Mouse (Mus musculus) urinary bladder, adult 18-20 months (tissue): ENCODE results near the gene Cyb5r1.

Experiments used
- DNase-seq, 2 experiments: peaks; one replicate each; pipeline ENCODE4 v3.0.0; 2022; ENCODE audit warnings: low spot score in 2 of 2, mixed read lengths in 2 of 2

The Cyb5r1 gene

DNA sequence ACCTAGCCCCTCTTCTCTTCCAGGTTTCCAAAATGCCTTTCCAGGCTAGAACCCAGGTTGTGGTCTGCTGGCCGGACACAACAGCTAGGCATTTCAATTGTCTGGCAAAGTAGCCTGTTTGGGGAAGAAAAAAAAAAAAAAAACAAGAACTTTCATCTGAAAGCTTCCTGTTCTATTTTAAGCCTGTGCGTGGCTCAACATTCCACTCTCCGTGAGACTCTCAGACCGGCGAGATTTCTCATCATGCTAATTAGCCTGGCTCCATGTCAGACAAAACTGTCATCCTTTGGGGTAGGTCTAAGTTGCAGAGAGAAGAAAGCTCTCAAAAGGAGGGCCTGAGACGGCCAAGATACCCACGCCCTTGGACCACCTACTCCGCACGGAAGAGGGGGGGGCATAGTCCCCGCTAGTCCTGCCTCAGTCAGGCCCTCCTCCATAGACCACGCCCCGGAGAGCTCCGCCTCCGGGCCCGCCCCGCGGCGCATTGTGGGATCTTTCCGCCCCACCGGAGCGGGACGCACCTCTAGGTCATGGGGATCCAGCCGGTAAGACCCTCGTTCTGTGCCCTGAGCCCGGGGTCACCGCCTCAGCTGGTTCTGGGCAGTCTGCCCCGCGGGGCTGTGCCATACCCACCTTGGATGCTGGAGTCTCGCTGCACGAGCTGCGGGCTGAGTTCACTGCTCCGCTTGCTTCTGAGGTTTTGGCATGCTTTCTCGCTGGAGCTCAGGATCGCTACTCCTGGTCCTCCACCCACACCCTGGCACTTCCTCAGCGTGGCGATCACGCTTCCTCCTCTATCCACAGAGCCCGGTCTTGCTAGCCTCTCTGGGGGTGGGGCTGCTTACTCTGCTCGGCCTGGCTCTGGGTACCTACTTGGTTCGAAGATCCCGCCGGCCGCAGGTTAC, at the start of gene Cyb5r1:
Cyb5r1 (plus strand) TSS at position 51 of the 905 bp plus-strand sequence.
- peak; percentile 60 to 81 for DNase-seq

DNA sequence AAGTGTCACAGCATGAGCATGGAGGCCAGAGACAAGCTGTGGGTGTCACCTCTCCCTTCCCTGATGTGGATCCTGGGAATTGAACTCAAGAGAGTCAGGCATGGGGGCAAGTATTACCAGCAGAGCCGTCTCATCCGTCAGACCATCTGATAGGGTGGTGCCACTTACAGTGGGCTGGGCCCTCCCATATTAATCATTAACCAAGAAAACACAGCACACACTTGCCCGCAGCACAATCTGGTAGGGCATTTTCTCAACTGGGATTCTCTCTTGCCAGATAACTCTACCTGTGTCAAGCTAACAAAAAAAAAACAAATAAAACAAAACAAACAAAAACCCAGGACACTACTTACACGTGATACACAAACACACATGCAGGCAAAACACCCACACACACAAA, 47.9 kb upstream of the Cyb5r1 start:
- DNase-seq, result no peak

DNA sequence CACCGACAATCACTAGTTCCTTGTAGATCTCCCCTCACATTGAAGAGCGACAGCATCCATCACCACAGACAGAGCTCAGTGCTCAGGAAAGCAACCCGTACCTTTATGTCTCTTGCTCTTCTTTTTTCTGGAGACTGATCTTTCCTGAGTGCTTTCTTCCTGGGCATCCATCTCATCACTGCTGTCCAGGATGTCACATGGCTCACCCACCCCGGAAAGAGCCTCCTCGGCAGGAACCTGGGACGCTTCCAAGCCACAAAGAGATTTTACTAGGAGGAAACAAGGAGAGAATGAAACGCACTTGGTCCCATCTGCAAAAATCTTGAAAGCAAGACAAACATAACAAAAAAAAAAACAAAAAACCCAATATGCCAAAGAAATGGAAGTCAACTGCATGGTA, 44.7 kb upstream of the Cyb5r1 start:
- no peak for DNase-seq

DNA sequence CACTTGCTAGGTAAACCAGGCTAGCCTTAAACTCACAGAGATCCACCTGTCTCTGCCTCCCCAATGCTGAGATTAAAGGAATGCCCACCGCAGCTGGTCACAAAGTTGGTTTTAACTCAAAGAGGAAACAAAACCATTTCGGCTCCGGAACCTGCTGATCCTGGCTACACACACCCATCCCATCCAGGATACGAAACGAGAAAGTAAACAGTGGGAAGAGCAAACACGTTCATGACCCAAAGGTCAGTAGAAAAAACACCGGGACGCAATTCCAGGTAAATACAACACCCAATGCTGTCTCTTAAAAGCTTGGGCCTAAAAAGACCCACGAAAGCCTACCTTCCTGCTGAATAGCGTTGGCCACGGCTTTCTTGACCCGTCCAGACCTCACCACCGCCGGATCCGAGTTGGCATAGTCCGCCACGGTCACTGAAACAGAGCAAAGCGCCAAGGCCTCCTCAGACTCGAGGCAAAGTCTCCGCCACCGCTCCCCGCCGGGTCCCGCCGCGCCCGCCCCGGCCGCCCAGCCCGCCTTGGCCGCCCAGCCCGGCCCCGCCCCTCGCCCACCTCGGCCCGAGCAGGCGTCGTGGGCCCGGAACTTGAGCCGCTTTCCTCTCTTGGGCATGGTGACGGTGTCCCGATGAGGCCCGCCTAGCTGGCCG, 44.0 kb upstream of the Cyb5r1 start:
- DNase-seq, result no peak

DNA sequence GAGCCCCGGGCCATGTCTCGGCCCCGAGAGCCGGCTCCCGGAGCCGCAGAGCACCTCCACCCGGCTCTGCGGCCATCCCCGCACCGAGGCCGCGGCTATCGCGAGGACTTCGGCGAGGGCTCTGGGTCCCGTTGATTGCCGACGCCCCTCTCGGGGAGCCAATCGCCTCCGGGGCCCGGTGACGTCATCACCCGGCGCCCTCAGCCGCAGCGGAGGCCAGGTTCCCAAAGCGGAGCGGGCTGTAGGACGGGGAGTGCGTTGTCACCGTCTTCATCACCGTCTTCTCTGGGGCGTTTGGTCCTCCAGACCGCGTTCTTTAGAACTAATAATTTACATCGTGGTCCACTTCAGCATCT, 43.5 kb upstream of the Cyb5r1 start, which contains the start of gene Tmem183a:
Tmem183a (minus strand) TSS at position 123 of the 356 bp plus-strand sequence.
- DNase-seq, result peak; percentile 93 to 94

DNA sequence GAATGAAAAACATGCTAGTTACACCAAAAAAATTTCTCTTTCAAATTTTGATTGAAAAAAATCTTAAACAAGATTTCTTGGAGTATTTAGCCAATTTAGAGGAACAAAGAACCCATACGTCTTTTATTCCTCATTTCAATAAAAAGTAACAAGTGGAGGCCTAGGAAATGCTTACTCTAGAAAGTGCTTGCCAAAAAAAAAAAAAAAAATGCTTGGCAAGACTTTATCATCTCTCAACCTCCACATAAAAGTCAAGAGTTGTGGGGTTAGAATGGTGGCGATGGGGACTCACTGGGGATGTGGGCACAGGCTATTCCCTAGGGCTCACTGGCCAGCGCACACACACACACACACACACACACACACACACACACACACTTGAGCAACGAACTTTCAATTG, 42.2 kb upstream of the Cyb5r1 start:
- DNase-seq, result no peak

DNA sequence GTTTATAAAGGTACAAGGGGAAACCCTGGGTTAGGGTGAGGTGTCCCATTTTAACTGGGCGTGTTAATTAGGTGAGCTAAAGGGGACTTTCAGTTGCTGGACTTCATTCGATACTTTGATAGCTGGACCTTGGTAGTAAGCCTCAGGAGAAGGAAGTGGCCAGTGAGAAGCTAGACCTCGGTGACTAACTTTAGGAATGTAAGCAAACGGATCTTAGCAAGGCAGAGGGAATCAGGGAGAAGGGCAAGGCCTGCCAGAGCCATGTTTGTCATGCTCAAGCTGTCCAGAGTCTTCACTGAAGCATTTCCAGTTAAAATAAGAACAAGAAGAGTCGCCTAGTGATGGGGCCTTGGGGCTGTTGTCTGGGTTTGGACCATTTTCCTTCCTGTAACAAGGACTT, 39.9 kb upstream of the Cyb5r1 start:
- peak in 1 of 2 experiments; percentile 31 for DNase-seq

DNA sequence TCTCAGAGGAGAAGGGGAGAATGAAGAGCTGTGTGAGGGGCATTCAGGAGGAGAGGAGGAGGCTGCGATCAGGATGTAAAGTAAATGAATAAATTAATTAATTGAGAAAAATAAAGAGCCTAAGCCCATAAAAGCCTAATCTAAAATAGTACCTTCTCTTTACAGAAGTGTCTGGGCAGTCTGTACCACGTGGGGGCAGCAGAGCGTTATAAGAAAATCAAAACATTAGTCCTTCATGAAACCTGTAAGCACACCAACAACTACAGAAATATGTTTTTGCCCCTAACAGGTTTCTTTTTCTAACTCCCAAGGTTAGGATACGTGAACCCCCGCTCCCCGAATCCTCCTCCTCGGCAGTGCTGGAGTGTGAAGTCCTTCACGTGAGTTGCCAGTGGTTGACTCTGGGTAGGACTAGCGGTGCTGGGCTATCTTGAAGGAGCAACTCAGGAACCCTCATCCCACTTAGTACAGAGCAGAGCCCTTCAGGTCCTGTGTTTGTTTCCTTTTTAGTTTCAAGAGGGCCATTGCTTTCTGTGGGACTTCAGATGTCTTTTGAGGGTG, 36.5 kb upstream of the Cyb5r1 start:
- DNase-seq, result peak; percentile 40 to 79

DNA sequence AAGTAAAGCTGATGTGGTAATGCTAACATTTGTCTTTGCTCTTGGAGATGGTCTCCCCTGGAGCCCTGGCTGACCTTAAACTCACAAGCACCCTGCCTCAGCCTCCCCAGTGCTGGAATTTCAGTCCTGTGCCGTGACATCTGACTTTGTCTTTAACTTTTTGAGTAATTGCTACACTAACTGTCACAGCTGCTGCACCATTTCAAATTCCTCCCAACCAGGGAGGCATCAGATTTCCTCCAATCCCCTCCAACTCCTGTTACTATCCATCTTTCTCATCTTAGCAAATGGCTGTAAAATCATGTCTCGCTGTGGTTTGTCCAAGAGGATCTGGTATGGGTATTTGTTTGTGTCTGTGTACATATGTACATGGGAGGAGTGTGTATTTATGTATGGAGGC, 31.2 kb upstream of the Cyb5r1 start:
- DNase-seq, result no peak

DNA sequence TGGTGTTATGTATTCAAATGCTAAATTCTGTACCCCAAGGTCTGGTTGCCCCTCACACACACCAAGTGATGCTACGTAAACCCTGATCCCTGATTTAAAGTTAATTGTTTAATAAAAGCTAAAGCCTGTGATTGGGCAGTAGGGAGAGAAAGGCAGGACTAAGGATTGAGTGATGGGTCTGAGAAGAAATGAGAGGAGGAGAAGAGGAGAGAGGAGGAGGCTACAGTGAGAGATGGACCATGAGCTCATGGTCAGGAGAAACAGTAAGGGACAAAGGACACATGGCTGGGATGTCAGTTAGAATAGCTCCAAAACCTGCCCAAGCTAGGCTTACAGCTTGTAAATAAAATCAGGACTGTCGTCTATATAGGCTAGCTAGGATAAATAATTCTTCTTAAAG, 24.3 kb upstream of the Cyb5r1 start:
- no peak for DNase-seq

DNA sequence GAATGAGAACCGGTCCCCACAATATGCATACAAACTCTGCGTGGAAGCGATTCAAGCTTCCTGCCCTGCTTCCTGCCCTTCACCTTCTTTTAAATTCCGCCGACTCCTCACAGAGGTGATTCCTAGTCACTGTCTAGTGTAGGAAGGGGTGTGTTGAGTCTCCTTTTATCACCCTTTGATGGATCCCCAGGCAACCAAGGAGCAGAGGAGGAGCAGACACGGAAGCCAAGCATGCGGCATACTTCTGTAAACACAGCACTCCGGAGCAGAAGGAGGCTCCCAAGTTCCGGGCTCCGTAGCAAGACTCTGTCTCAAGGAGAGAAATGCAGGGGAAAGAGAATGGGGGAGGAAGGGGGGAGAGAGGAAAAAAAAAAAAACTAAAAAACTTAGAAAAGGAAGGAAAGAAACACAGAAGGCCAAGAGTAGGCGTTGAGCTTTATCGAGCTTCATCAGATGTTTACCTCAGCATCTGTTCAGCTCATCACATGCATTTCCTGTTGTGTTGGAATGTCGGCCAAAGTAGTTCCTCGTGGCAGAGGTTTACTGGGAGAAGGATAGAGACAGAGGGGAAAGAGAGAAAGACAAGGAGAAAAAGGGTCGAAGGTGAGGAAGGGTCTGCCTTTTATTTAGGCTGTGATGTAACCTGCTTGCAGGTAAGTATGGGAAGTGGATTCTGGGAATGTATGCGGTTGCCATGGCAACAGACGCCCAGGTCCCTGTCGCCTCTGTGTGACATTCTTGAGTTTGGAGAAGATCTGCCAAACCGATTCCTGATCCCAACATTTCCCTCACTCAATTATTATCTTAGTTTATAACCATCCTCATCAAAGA, 23.3 kb upstream of the Cyb5r1 start:
- DNase-seq, result no peak

DNA sequence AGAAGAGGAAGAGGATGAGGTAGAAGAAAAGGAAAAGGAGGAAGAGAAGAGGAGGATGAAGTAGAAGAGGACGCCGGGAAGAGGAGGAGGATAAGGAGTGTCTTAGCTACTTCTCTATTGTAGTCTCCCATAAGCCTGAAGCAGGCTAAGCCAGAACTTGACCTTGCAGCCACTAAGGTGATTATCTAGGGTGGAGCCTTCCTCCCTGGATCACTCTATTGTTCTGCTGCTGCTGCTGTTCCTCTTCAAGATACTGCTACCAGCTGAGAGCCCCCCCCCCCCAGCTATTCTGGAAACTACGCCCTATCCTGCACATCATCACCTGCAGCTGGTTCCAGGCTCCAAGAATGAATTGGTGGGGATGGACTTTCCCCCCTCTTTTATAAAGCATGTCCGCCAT, 20.8 kb upstream of the Cyb5r1 start:
- no peak for DNase-seq

DNA sequence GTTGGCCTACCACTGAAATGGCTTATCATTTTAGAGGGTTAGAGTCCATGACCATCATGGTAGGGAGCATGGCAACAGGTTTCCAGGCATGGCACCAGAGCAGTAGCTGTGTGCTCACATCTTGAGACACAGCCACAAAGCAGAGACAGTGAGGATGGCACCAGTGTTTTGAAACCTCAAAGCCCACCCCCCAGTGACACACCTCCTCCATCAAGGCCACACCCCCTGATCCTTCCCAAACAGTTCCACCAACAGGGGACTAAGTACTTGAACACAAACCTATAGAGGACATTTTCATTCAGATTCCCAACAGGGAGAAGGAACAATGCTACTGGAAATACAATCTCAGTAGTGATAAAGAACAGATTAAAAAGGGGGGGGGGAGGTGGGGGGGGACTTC, 20.2 kb upstream of the Cyb5r1 start:
- DNase-seq, result no peak

DNA sequence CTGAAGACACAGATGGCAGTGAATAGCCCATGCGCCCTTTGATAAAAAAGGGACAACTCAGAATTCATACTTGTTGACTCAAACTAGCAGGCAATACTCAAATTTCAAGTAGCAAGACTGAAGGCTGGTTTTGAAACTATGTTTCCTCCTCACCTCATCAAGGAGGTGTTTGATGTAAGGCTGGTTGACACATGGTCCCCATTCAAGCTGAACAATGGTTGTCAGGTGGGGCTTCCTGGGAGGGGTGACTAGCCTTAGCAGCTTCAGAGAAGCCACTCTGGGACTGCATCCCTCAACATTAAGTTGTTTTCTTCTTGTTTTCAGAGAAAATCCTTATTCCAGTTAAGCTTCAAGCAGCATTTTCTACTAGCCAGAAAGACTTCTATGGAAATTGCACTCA, 19.7 kb upstream of the Cyb5r1 start, which contains the start of gene 4933406M09Rik:
4933406M09Rik (plus strand) TSS at position 275 of the 400 bp plus-strand sequence.
- no peak for DNase-seq

DNA sequence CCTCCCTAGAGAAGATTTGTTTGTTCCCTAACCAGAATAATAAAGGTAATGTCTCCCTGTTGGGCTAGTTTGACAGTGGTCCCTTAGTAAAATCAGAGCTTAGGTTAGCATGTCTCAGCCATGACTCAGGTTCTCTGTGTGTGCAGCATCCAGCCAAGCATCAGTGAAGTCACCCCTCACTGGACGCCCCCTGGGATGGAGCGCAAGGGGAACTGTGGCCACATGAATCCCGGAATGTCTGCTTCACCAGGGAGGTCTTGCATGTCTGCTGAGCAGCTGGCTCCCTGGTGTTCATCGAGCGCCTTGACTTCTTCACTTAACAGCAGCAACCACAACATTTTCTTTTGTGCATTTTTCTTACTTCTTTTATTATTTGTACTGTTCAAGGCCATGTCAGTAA, 11.5 kb upstream of the Cyb5r1 start:
- DNase-seq, result no peak

DNA sequence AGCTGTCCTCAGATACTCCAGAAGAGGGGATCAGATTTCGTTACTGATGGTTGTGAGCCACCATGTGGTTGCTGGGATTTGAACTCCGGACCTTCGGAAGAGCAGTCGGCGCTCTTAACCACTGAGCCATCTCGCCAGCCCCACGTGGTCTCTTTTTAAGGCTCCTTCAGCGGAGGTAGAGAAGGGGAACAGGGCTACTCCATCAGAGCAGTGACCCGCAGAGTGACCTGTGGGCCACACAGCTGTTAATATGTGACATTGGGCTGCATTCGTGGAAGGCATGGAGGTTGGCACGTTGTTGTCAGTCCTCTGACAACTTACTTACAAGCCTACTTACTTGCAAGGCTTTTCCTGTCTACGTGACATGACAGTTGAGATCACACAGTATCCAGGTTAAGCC, 7.1 kb upstream of the Cyb5r1 start:
- no peak for DNase-seq

DNA sequence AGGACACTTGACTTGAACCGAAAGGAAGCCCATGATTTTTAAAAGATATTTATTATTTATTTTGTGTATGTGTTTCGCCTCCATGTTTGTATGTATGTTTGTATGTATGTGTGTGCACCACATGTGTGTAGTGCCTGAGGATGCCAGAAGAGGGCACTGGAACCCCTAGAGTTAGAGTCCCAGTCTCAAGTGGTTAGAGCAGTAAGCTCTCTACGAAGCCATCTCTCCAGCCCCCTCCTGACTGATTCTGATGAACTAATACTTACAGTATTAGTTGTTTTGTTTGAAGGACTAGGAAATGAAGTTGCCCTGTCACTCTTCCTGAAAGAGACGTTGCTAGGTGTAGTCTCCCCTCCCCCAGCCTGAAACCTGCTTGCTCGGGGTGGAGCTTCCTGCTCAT, 5.6 kb upstream of the Cyb5r1 start:
- DNase-seq, result no peak

DNA sequence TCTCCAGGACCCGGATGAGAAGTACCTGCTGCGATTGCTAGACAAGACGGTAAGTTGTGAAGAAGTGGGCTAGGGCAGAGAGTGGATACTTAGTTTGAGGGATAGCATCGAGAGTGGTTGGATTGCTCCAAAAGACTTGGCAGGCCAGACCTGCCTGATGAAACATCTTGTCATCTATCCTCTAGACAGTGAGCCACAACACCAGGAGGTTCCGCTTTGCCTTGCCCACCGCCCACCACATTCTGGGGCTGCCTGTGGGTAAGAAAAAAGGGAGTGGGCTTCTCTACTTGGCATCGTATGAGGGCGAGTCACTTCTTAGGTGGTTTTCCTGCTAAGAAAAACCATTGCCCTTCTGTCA, 1.0 kb downstream of the Cyb5r1 start:
- no peak for DNase-seq

DNA sequence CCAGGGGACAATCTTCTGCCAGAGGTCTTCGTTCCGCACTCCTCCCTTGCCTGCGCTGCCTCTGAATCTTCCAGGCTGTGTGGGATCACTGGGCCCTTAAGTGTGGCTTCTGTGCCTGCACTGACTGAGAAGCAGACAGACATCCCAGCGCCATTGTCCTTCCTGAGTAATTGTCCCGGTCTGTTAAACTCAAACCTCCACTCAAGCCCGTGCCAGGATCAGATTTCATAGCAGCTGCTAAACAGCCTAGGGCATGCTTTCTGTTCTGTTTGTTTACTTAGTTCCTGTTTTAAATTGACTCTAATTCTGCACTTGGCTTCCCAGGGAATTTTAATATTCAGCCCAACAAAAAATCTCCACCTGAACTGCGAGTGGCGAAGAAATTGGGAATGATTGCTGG, 2.7 kb downstream of the Cyb5r1 start:
- no peak for DNase-seq

DNA sequence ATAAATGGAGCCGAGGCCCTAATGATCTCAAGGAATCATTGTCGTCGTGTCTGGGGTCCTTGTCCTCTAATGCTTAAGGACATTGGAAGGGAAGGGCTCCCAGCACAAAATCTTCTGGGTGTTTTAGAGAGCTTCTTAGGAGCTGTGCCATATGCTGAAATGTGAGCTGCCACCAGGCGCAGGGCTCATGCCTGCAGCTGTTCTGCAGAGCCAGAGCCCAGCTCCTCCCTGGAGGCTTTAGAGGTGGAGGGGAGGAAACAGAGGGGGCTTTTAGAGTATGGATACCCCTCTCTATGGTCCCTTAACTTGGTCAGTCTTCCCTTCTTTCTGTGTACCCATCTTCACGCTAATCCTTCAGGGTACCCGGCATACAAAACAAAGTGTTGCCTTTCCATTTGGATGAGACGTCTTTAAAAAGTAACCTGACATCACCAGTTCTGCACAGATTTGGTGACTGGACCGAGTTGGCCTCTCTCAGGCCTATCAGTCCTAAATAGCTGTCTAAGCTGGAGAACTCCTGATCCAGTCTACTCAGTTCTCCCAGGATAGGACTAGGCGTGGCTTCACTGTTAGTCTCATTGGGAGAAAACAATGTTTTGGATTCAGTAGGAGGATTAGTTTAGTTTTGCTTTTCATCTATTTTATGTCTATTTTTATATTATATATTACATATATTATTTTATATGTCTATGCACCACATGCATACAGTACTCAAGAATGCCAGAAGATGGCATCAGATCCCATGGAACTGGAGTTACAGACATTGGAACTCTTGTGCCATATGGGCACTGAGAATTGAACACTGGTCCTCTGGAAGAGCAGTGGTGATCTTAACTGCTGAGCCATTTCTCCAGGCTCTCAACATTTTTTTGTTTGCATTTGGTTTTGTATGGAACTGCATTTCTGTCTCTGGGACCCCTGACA, 6.6 kb downstream of the Cyb5r1 start:
- DNase-seq, result no peak

DNA sequence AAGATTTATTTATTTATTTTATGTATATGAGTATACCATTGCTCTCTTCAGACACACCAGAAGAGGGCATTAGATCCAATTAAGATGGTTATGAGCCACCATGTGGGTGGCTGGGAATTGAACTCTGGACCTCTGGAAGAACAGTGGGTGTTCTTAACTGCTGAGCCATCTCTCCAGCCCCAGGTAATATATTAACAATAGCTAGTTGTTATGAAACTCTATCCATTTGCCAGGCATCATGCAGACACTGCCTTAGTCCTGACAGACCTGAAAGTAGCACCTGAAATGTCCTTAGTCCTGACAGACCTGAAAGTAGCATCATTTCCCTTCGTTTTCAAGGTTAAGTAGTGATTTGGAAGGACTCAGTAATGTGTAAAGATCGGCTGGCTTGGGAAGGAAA, 8.7 kb downstream of the Cyb5r1 start:
- DNase-seq, result no peak
